Mouse (Mus musculus) thymus, adult 18-20 months (tissue): ENCODE measurements around the gene Nkx1-1.

Experiments
- DNase-seq, 2 experiments: peaks; one replicate each; pipeline ENCODE4 v3.0.0; 2022; ENCODE audit warnings: mixed read lengths in 2 of 2

The Nkx1-1 gene

GRCm38 (mm10) chr5:33433201-33434138 is at the start of gene Nkx1-1:
Gene Nkx1-1, minus strand, starts transcription at chr5:33433976.
- DNase-seq, result no peak

- DNase-seq, result no peak
Measured at GRCm38 (mm10) chr5:33481318-33481685, 47.5 kb upstream of the Nkx1-1 start.

DNA sequence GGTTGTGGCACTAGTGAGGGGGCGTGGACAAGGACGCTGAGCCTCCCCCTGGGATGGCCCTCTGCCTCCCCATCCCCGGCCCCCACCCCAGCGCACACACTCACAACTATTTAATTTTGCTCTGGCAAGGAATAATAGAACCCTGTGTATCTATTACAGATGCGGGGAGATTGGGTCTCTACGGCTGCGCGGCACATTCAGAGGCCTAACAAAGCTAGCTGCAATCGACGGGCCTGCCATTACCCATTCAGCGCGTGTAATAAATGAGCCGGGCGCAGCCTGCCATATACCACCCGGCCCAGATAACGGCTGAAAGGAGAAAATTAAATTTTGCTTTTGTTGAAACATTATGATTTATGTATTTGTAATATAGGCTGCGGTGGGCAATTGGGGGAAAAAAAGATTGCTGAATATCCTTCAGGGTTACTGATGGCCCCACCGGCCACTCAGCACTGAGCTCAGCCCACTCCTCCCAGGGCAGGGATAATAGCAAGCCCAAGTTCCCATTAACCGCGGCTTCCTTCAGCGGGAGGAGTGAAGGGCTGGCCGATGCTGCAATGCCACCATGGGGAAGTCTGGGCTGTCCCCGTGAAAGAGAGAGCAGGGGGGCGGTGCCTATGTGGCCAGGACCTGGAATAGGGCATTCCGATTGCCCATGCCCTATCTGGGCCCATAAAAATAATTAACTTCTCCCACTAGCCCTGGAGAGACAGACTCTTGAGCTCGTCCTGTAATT is 47.0 kb upstream of the Nkx1-1 start:
- no peak for DNase-seq

DNA sequence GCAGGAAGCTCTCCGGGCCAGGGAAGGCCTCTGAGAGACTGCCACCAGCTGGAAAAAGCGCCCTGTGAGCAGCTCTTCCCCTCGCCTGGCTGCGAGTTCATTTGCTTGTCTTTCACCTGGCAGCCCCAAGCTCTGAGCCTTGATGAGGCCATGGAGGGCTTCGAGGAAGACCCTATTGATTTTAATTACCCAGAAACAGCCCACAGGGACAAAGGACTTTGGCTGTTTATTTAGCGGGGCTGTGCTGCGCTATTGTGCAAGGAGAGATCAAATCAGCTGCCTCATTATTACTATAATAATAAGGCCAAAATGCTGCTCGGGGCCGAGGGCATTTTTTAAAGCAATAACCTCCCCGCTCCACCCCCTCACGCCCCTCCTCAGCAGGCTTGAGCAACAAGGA is 31.7 kb upstream of the Nkx1-1 start:
- no peak for DNase-seq

DNA sequence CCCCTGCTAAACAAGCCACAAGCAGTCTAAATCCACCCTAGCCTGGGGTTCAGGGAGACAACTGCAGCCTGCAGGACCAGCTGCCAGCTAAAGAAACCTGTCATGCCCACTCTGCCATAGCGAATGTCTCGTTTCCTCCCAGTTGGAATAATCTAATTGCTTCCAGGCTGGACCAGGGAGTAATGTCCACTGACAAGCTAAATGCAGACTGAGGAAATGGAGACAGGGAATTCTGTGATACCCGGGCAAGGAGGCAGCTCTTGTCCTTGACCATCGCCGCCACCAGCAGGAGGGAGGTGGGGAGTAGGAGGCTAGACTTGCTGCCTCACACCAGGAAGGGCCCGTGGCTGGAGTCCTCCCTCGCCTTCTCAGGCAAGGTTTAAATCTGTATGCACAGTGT is 30.6 kb upstream of the Nkx1-1 start:
- no peak for DNase-seq

DNA sequence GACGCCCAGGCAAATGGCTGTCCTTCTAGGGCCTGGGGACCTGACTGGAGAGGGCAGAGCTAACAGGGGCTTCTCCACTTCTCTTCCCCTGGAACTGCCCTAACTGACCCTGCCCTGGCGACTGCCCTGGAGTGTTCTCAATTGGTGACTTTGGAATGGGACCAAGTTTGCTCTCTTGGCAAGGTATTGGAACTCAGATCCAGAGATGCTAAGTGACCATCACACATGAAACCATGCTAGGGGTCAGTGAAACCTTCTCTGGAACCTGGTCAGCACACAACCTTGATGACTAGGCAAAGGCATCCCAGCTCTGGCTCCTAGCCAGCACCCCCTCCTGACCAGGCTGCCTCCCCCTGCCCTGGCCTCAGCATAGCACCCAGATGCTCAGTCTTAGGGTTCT is 25.3 kb upstream of the Nkx1-1 start:
- DNase-seq, result no peak

DNA sequence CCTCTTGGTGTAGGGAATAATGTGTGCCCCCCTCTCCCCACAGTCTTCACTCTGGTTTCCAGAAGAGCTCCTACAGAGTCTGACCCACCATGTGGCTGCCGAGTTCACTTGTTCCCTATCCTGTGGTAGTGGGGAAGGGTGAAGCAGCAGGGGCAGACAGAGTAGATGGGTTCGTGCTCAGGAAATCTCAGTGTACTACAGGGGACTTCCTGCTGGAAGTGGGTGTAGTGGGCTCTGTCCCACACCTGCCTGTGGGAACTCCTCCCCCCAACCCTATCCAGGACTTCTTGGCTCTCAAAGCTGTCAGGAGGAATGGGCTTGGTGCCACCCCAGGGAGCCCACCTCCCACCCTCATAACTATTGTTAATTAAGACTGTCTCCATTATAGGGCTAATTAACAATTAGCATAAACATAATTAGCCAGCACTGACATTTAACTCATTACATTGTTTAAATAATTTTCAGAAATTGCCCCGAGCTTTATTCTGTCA is 24.4 kb upstream of the Nkx1-1 start:
- no peak for DNase-seq

DNA sequence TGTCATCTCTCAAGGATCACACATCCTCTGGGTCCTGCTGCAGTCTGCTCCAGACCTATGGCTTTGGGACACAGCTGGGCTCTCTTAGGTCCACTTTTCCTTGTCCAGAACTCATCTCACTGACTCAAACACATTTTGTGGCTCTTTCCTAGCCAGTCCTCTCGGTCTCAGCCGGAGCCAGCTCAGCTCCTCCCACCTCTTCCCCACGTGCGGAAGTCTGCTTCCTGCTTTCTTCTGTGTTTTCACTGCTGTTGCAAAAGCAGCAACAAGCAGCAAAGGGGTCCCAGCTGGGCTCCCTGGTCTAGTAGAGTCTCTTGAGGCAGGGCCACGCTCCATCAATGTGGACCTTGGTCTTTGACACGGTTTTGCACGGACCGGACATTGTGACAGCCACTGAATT is 22.0 kb upstream of the Nkx1-1 start:
- DNase-seq, result no peak

GRCm38 (mm10) chr5:33443794-33444193 is 10.0 kb upstream of the Nkx1-1 start:
- no peak for DNase-seq

GRCm38 (mm10) chr5:33442927-33443710 is 9.3 kb upstream of the Nkx1-1 start:
- peak; percentile 29 to 39 for DNase-seq

- peak; percentile 42 to 48 for DNase-seq
Measured at GRCm38 (mm10) chr5:33438214-33438613, 4.4 kb upstream of the Nkx1-1 start.

GRCm38 (mm10) chr5:33435941-33436340 is 2.2 kb upstream of the Nkx1-1 start:
- DNase-seq, result no peak

GRCm38 (mm10) chr5:33435151-33435550 is 1.4 kb upstream of the Nkx1-1 start:
- no peak for DNase-seq

- DNase-seq, result no peak
Measured at GRCm38 (mm10) chr5:33434141-33434780, 485 bp upstream of the Nkx1-1 start.

DNA sequence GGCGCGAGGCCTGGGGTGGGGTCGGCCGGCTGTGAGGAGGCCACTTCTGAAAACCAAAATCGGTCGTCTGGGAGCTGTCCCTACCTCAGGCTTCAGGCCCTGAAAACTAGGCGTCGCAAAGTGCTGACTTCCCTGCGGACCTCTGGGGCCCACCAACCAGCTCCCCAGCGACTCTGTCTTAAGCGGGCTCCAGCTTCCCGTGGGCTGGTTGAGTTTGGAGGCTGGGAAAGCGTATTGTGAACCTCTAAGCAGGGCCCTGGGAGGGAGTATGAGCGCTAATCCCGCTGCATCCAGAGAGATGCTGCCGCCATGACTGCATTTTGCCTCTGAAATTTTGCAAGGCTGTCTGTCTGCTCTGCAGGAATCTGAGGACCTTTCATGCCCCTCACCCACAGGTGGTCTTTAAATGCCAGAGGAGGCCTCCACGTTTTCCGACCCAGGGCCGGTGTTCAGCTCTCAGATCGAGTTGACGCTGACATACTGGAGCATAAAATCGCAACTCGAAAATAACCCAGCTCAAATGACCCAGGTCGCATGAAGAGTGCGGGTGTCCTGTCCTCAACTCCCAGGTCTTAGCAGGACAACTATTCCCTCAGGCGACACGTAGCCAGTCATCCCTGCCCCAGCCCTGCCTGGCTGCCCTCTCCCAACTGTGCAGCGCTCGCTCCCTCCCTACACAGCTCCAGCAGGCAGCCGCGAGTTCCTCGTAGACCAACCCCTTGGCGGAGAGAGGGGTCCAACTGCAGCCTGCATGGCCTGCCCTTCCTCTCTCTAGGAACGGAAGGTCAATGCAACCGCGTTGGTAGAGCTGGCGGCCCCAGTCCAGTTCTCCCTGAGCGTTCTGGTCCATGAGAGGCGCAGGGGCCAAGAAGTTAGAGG is 1.5 kb downstream of the Nkx1-1 start:
- DNase-seq, result no peak

DNA sequence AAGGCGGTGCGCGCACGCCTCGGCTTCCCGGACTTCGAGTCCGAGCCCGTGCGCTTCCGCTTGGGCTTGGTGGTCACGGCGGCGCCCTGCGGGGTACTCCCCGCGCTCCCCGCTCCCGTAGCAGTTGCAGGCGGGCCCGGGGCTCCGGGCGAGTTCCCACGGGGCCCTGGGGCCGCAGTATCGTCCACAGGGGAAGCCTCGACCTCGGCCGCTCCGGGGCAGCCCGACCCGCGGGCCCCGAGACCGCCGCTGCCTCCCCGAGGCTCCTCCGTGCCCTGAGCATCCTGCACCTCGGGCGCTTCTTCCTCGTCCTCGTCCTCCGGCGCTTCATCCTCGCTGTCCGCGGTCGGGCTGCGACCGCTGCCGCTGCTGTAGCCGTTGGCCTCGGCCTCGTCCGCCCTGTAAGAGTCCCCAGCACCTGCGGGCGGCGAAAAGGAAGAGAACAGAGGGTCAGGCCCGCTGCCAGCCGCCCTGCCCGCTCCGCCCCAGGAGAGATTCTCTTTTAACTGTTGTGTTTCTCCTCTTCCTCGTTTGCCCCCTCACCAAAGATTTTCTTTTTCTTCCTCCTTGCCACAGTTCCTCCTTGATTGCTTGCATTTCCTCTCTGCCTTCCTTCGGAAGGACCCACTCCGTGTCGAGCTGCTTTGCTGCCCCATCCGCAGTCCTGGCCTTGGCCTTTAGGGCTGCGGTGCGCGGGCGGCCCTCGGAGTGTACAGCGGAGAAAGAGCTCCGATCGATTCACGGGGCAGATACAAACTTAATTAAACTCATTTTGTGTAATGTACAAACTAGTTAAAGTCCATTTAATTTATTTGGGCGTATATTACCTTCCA is 2.4 kb downstream of the Nkx1-1 start:
- no peak for DNase-seq

GRCm38 (mm10) chr5:33430511-33431172 is 3.1 kb downstream of the Nkx1-1 start:
- no peak for DNase-seq

DNA sequence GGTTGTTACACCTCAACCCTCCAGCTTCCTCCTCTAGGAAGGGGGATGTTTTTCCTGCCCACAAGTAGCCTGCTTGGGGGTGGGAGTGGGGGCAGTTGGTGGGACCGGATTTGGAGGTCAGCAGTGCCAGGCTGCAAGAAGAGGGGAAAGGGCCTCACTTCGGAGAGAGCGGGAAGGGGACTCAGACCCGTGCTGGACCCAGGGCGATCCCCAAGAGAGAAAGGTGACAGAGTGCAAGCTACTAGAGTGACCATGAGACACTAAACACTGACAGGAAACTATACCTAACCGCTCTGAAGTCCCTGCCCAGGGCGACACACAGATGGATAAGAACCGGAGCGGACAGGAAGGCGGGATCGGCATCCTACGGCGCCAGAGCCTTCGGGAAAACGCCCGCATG is 3.7 kb downstream of the Nkx1-1 start:
- DNase-seq, result no peak

DNA sequence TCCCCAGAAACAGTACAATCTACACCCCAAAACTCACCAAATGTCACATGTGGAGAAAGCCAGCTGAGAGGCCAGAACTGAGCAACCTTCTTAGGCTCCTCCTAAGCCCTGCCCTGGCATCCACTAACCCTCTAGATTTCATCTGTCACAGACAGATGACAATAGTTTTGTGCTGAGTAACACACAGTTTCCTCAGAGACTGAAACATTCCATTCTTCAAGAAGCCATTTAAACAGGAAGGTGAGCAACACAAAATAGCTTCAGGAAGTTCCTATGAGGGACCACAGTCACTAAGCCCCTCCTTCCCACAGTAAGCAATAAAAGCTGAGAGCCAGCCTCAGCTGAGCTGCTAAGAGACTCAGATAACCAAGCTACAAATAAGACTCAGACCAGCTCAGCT is 6.3 kb downstream of the Nkx1-1 start:
- no peak for DNase-seq

DNA sequence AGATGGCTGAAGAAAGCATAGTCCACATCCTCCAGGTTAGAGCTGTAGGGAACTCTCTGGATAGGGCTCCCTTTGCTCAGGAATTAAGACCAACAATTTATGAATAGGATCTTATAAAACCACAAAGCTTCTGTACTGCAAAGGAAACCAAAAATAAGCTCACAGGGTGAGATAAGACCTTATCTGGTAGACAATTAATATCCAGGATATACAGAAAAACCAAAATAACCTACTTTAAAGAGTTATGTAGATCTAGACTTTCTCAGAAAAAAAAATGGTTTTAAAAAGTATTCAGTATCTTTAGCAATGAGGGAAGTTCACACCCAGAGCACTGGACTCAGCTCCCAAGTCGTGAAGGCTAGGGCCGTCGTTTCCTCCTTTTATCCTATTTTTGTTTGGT is 13.5 kb downstream of the Nkx1-1 start:
- no peak for DNase-seq
